Mouse (Mus musculus) erythroblast, embryonic 14.5 days (primary cell): ENCODE data around the gene Daw1.

Experiments used
- GATA1 ChIP-seq: IDR thresholded peaks from 2 replicates; pipeline ENCODE4 v1.6.1; 2012; ENCODE audit warnings: low read length, inconsistent platforms, mixed read lengths
- TAL1 ChIP-seq: IDR thresholded peaks from 3 replicates; pipeline ENCODE4 v1.6.1; 2012; ENCODE audit warnings: low read length, inconsistent platforms, mixed read lengths

DNA sequence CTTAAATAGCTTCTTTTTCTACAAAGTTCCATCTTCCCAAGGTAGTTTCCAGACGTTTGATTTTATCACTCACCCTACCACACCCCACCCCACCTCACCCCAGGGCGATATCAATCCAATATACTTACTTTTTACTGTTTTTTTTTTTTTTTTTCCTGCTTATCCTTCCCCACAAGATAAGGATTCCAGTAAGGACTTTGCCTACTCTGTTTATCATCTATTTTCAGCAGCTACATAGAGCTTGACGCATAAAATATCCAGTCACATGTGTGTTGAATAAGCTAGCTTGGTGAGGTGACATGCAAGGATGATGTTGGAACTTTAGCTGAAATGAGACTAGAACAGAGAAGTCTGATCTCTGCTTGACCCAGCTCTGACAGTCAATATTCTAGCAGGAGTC lies 4.5 kb downstream of the Daw1 start:
- TF ChIP-seq GATA1 (no peak), TAL1 (no peak)
